16 mouse cellular contexts compared by ENCODE assay signal in genomic region chr10:22659386-22659725, GRCm38 (mm10). TPM values are rescaled to one million over a fixed set of nuclear protein-coding genes. Genes with fewer than 3 reads are reported as not detected.
DNase-seq lines count a peak whose midpoint lies in the region; ATAC-seq and TF ChIP-seq lines count a peak whose summit lies in the region.
"Had no signal": no experiment of that assay in that cellular context is flagged by ENCODE, and none has a peak within 500 bp of the region (broad histone marks: within the 10 kb centered on the region; RNA-seq: fewer than 3 reads in every experiment).

No protein-coding gene starts in this region.

- no peak overlapping the region for H3K4me2 ChIP-seq in lung, embryonic 14.5 days
- H3K4me2 ChIP-seq in embryonic facial prominence, embryonic 13.5 days = no peak overlapping the region
- H3K4me2 ChIP-seq in hindbrain, embryonic 13.5 days = no peak overlapping the region
- peak overlapping the region; percentile 42; the same call in 1 of the 2 replicates for H3K4me2 ChIP-seq in midbrain, embryonic 14.5 days (ENCODE audit: low read length)
- H3K4me2 ChIP-seq: liver, embryonic 11.5 days had no signal

- H3K9ac ChIP-seq in lung, embryonic 14.5 days = no peak overlapping the region
- H3K9ac ChIP-seq in embryonic facial prominence, embryonic 13.5 days = no peak overlapping the region
- H3K9ac ChIP-seq in hindbrain, embryonic 13.5 days = no peak overlapping the region
- no peak overlapping the region for H3K9ac ChIP-seq in midbrain, embryonic 14.5 days (replicated peaks; ENCODE audit: low read length)
- H3K9ac ChIP-seq: heart, embryonic 15.5 days; kidney, embryonic 15.5 days had no signal

- H3K4me1 ChIP-seq in lung, embryonic 14.5 days (ENCODE audit: insufficient read depth) = peaks cover 8% of the 10 kb centered on the region
- peaks cover 17% of the 10 kb centered on the region for H3K4me1 ChIP-seq in embryonic facial prominence, embryonic 13.5 days
- peaks cover 13% of the 10 kb centered on the region for H3K4me1 ChIP-seq in hindbrain, embryonic 13.5 days (replicated peaks)
- H3K4me1 ChIP-seq in midbrain, embryonic 14.5 days (ENCODE audit: control insufficient read depth, insufficient read depth, low read length) = peaks cover 7% of the 10 kb centered on the region; the same call in 1 of the 2 replicates

- no peaks in the 10 kb centered on the region for H3K27me3 ChIP-seq in lung, embryonic 14.5 days (ENCODE audit: insufficient read depth, low read length)
- H3K27me3 ChIP-seq in embryonic facial prominence, embryonic 13.5 days = no peaks in the 10 kb centered on the region
- H3K27me3 ChIP-seq in hindbrain, embryonic 13.5 days = no peaks in the 10 kb centered on the region
- H3K27me3 ChIP-seq in midbrain, embryonic 14.5 days (ENCODE audit: control insufficient read depth, insufficient read depth, low read length) = no peaks in the 10 kb centered on the region
- H3K27me3 ChIP-seq: heart, embryonic 15.5 days; kidney, embryonic 15.5 days had no signal

- DNase-seq in lung, embryonic 14.5 days = no peak
- DNase-seq in lung, postnatal 10 days = no peak
- no peak for DNase-seq in midbrain, embryonic 14.5 days
- DNase-seq in yolk sac, embryonic 10.5 days (ENCODE audit: low spot score) = no peak
- no peak for DNase-seq in adrenal gland, adult 18-20 months (ENCODE audit: low spot score in 2 of 2)
- no peak for DNase-seq in adrenal gland, postnatal 36 days
- DNase-seq: adrenal gland, adult 2 months; cerebellum, adult 8-10 months; thymus, postnatal 25 days had no signal

- WGBS in lung, embryonic 14.5 days = 81% methylated on average over 10 of the region's 10 CpGs
- WGBS in embryonic facial prominence, embryonic 13.5 days = 83% methylated on average over 10 of the region's 10 CpGs
- WGBS in hindbrain, embryonic 13.5 days = 64% methylated on average over 10 of the region's 10 CpGs
- WGBS in midbrain, embryonic 14.5 days = 71% methylated on average over 10 of the region's 10 CpGs

- ATAC-seq in lung, embryonic 14.5 days (ENCODE audit: insufficient read depth) = no peak
- ATAC-seq in embryonic facial prominence, embryonic 13.5 days (ENCODE audit: insufficient number of reproducible peaks, insufficient read depth, low FRiP score, low TSS enrichment, low read depth) = no peak
- ATAC-seq in hindbrain, embryonic 13.5 days (ENCODE audit: low FRiP score) = peak; percentile 28; the same call in 1 of the 2 replicates
- ATAC-seq in midbrain, embryonic 14.5 days (ENCODE audit: low FRiP score, low TSS enrichment) = no peak
- ATAC-seq: inflammation-experienced regulatory T-cells, adult 6 months; lung, postnatal 0 days had no signal

- no peaks in the 10 kb centered on the region for H3K36me3 ChIP-seq in lung, embryonic 14.5 days (ENCODE audit: insufficient read depth)
- no peaks in the 10 kb centered on the region for H3K36me3 ChIP-seq in embryonic facial prominence, embryonic 13.5 days
- no peaks in the 10 kb centered on the region for H3K36me3 ChIP-seq in hindbrain, embryonic 13.5 days
- H3K36me3 ChIP-seq in midbrain, embryonic 14.5 days (ENCODE audit: control insufficient read depth, insufficient read depth, low read length) = no peaks in the 10 kb centered on the region
- H3K36me3 ChIP-seq: heart, embryonic 15.5 days; kidney, embryonic 15.5 days had no signal

- H3K27ac ChIP-seq in lung, embryonic 14.5 days (ENCODE audit: low read depth) = peak overlapping the region; percentile 63; the same call in 1 of the 2 replicates
- H3K27ac ChIP-seq in embryonic facial prominence, embryonic 13.5 days = peak overlapping the region; percentile 71
- peak overlapping the region; percentile 77 for H3K27ac ChIP-seq in hindbrain, embryonic 13.5 days
- H3K27ac ChIP-seq in midbrain, embryonic 14.5 days (replicated peaks; ENCODE audit: low read depth, low read length) = peak overlapping the region; percentile 77
- H3K27ac ChIP-seq: heart, embryonic 15.5 days; kidney, embryonic 15.5 days had no signal

- H3K4me3 ChIP-seq in lung, embryonic 14.5 days (ENCODE audit: low read depth, low read length) = no peak overlapping the region
- H3K4me3 ChIP-seq in embryonic facial prominence, embryonic 13.5 days = no peak overlapping the region
- no peak overlapping the region for H3K4me3 ChIP-seq in hindbrain, embryonic 13.5 days
- no peak overlapping the region for H3K4me3 ChIP-seq in midbrain, embryonic 14.5 days (replicated peaks; ENCODE audit: low read depth, low read length)
- H3K4me3 ChIP-seq: heart, embryonic 15.5 days; kidney, embryonic 15.5 days had no signal

- no peaks in the 10 kb centered on the region for H3K9me3 ChIP-seq in lung, embryonic 14.5 days (ENCODE audit: low read depth, low read length)
- H3K9me3 ChIP-seq in embryonic facial prominence, embryonic 13.5 days = no peaks in the 10 kb centered on the region
- no peaks in the 10 kb centered on the region for H3K9me3 ChIP-seq in hindbrain, embryonic 13.5 days
- H3K9me3 ChIP-seq in midbrain, embryonic 14.5 days (ENCODE audit: control insufficient read depth, low read length) = no peaks in the 10 kb centered on the region
- H3K9me3 ChIP-seq: heart, embryonic 15.5 days; kidney, embryonic 15.5 days had no signal

- no peak for TF ChIP-seq CTCF in lung, embryonic 14.5 days (IDR thresholded peaks at IDR 0.05; ENCODE audit: low read depth)

RNA-seq across cellular contexts. Expression of gene Slc2a12, which starts 14.5 kb away (rescaled TPM):
- 1.1 and 1.3 TPM in 2 replicates for polyA plus RNA-seq in lung, embryonic 14.5 days (2014; fragmentation: Nextera tagmentation; extraction: Ambion mirVana)
- 3.3 and 4.4 TPM in 2 replicates for polyA plus RNA-seq in embryonic facial prominence, embryonic 13.5 days (2015; fragmentation: Nextera tagmentation; extraction: Ambion mirVana)
- polyA plus RNA-seq in hindbrain, embryonic 13.5 days (2015; fragmentation: Nextera tagmentation; extraction: Ambion mirVana) = 4.2 and 5.2 TPM in 2 replicates
- polyA plus RNA-seq in midbrain, embryonic 14.5 days (2014; fragmentation: Nextera tagmentation; extraction: Ambion mirVana) = 1.2 and 4.6 TPM in 2 replicates
- total RNA-seq in adrenal gland, adult 18-20 months (2021) = 1 to 10 TPM; 1.3 to 1.7 TPM
- total RNA-seq in adrenal gland, postnatal 36 days (2021) = under 1 TPM; 0.89 to 0.99 TPM
